Mouse (Mus musculus) gastrocnemius, adult 2 months (tissue): ENCODE data around the gene Zfp383. TPM values are rescaled to one million over a fixed set of nuclear protein-coding genes. Genes with fewer than 3 reads are reported as not detected.
"Not testable (repeated sequence)": the region's sequence is repeated elsewhere in the genome, so short reads cannot be mapped to it uniquely, and the experiment has no call there.

Experiments used
- DNase-seq: peaks from one replicate; pipeline ENCODE4 v3.0.0; 2022
- H3K27ac ChIP-seq: fragments of 200-600 bp; 2 replicates; pipeline ENCODE4 v1.8.1; 2022; ENCODE audit warnings: mild to moderate bottlenecking
- H3K4me3 ChIP-seq: fragments of 200-600 bp; 2 replicates; pipeline ENCODE4 v1.8.1; 2022; ENCODE audit warnings: mild to moderate bottlenecking, moderate library complexity
- CTCF ChIP-seq: fragments of 200-600 bp; IDR thresholded peaks from 2 replicates; pipeline ENCODE4 v1.8.1; 2022; ENCODE audit warnings: antibody characterized with exemption, mild to moderate bottlenecking, moderate library complexity
- intact Hi-C: fragments of 180-260 bp; cut with DNase I; formaldehyde crosslinking; loops from one replicate; pipeline ENCODE4 v1.15.1; 2025
- microRNA-seq: library from miRNA; unstranded; fragments of <30 nt; microRNA quantifications from one replicate; pipeline ENCODE4 v1.2.0, GENCODE M21; 2021
- total RNA-seq, 2 experiments: library from RNA; stranded (reverse); gene quantifications; 2 replicates each; pipeline ENCODE4 v1.2.3; 2021

Gene Zfp383
- total RNA-seq, 2 experiments from 2014 or later = 5.5 to 8.0 TPM

- DNase-seq = no peak
- Histone ChIP-seq H3K4me3 (peak overlapping the region; percentile 94), H3K27ac (peak overlapping the region; percentile 98)
- intact Hi-C loops = loop anchor here (2.0 kb wide), 1 partner anchor 46 kb away; the partner anchor contains the start of gene Zfp27
- TF ChIP-seq CTCF = no peak
Observed at GRCm38 (mm10) chr7:29953086-29953485, 45.1 kb downstream of the Zfp383 start.

- peak within 1 kb of the TSS; percentile 94 for H3K4me3 ChIP-seq
- peak within 1 kb of the TSS; percentile 98 for H3K27ac ChIP-seq
- DNase-seq = peak; percentile 83
- peak; percentile 15; the same call in 1 of the 2 replicates for TF ChIP-seq CTCF
- intact Hi-C loops = loop anchor here (2.0 kb wide), 3 partner anchors 29 to 137 kb away; partner anchors contain the start of genes Gm26920, Zfp27, Zfp566 and Zfp568
Observed at GRCm38 (mm10) chr7:29953513-29954401, 45.7 kb downstream of the Zfp383 start, which contains the start of gene Zfp74. Gene Zfp74, minus strand, starts transcription at chr7:29954089.

GRCm38 (mm10) chr7:29954731-29955130, 46.7 kb downstream of the Zfp383 start:
- intact Hi-C loops = loop anchor here (2.0 kb wide), 2 partner anchors 28 to 136 kb away; partner anchors contain the start of genes Gm26920, Zfp566 and Zfp568
- peak; percentile 47 for DNase-seq
- H3K4me3 ChIP-seq = peak overlapping the region; percentile 94

GRCm38 (mm10) chr7:29956257-29956656, 48.2 kb downstream of the Zfp383 start:
- TF ChIP-seq CTCF = no peak
- no peak for DNase-seq
- Histone ChIP-seq H3K4me3 (peak overlapping the region; percentile 54), H3K27ac (peak overlapping the region; percentile 46)
- intact Hi-C loops = no loop called here

More at GRCm38 (mm10) chr7:29954731-29955130, 46.7 kb downstream of the Zfp383 start:
- TF ChIP-seq CTCF = peak; percentile 68
- H3K27ac ChIP-seq = peak overlapping the region; percentile 98

GRCm38 (mm10) chr7:29958125-29958724, 50.2 kb downstream of the Zfp383 start:
- Histone ChIP-seq H3K27ac (no peak overlapping the region), H3K4me3 (no peak overlapping the region)
- DNase-seq = no peak
- TF ChIP-seq CTCF = no peak
- intact Hi-C loops = no loop called here

GRCm38 (mm10) chr7:29959004-29959403, 51.0 kb downstream of the Zfp383 start:
- intact Hi-C loops = no loop called here
- no peak for TF ChIP-seq CTCF

GRCm38 (mm10) chr7:29965115-29965810, 57.2 kb downstream of the Zfp383 start:
- DNase-seq, H3K27ac ChIP-seq, intact Hi-C loops, H3K4me3 ChIP-seq: not testable (repeated sequence)

More at GRCm38 (mm10) chr7:29959004-29959403, 51.0 kb downstream of the Zfp383 start:
- no peak for DNase-seq
- Histone ChIP-seq H3K27ac (no peak overlapping the region), H3K4me3 (no peak overlapping the region)

Small RNA genes lying within 50 kb of the gene (microRNA-seq; reads per million reads assigned to microRNA genes)
- not detected for gene Mir7668

Other genes starting within 250 kb of the Zfp383 start
- gene Catsperg2, start 181.2 kb upstream of the Zfp383 start, total RNA-seq = not detected
- gene Zfp84, start 139.7 kb upstream of the Zfp383 start, total RNA-seq = 1 to 10 TPM; 6.2 to 8.8 TPM
- gene Zfp30, start 124.2 kb upstream of the Zfp383 start, total RNA-seq = 1 to 10 TPM; 1.8 to 2.6 TPM
- 10 to 100 TPM in 1 of 2 experiments, 1 to 10 TPM in 1; 10.0 to 10.6 TPM for gene Zfp790, start 92.1 kb upstream of the Zfp383 start, total RNA-seq
- gene Zfp940, start 54.6 kb upstream of the Zfp383 start, total RNA-seq = 1 to 10 TPM; 2.7 to 2.8 TPM
- 1 to 10 TPM; 2.8 to 4.3 TPM for gene Zfp420, start 48.2 kb upstream of the Zfp383 start, total RNA-seq
- 1 to 10 TPM; 8.6 to 8.8 TPM for gene Zfp27, start 1.7 kb upstream of the Zfp383 start, total RNA-seq
- gene Zfp74, start 45.9 kb downstream of the Zfp383 start, total RNA-seq = 1 to 10 TPM; 5.7 to 6.6 TPM
- gene Zfp568, start 75.7 kb downstream of the Zfp383 start, total RNA-seq = 10 to 100 TPM; 12.8 to 16.1 TPM
- gene Zfp14, start 143.2 kb downstream of the Zfp383 start, total RNA-seq = 1 to 10 TPM; 1.8 to 2.1 TPM
- 1 to 10 TPM; 1.3 to 2.3 TPM for gene Zfp82, start 164.7 kb downstream of the Zfp383 start, total RNA-seq
- under 1 TPM in 1 of 2 experiments, not detected in 1; 0.59 TPM for gene Gm26920, start 182.2 kb downstream of the Zfp383 start, total RNA-seq
- gene Zfp566, start 182.3 kb downstream of the Zfp383 start, total RNA-seq = 1 to 10 TPM; 1.2 to 3.4 TPM
- gene Zfp260, start 186.6 kb downstream of the Zfp383 start, total RNA-seq = 10 to 100 TPM; 33.5 to 39.2 TPM
- 1 to 10 TPM; 1.1 to 1.3 TPM for gene Zfp382, start 213.7 kb downstream of the Zfp383 start, total RNA-seq